Mouse (Mus musculus) intestine, embryonic 14.5 days (tissue): ENCODE measurements around the gene Gm14548. TPM values are rescaled to one million over a fixed set of nuclear protein-coding genes. Genes with fewer than 3 reads are reported as not detected.
"Not testable (repeated sequence)": the region's sequence is repeated elsewhere in the genome, so short reads cannot be mapped to it uniquely, and the experiment has no call there.

Source experiments
- ATAC-seq: fragments of 200-750 bp; cut with Nextera tagmentation; replicated peaks from 2 replicates; pipeline ENCODE4 v1.8.0; 2017; ENCODE audit warnings: low read depth, moderate number of reproducible peaks, moderate TSS enrichment, moderate library complexity; ENCODE audit not compliant: low FRiP score, low TSS enrichment
- DNase-seq: peaks from one replicate; pipeline ENCODE4 v3.0.0-alpha.2; 2018; ENCODE audit warnings: low spot score
- H3K27ac ChIP-seq: fragments of 300-500 bp; sonication (generic); 2 replicates; pipeline ENCODE4 v1.5.1; 2014; ENCODE audit warnings: low read depth, mild to moderate bottlenecking, control low read depth
- H3K27me3 ChIP-seq: fragments of 300-500 bp; sonication (generic); replicated peaks from 2 replicates; pipeline ENCODE4 v1.6.1; 2014; ENCODE audit warnings: low read length, control low read depth; ENCODE audit not compliant: control insufficient read depth, insufficient read depth
- H3K36me3 ChIP-seq: fragments of 300-500 bp; sonication (generic); 2 replicates; pipeline ENCODE4 v1.6.1; 2014; ENCODE audit warnings: low read length, control low read depth; ENCODE audit not compliant: control insufficient read depth, insufficient read depth
- H3K4me1 ChIP-seq: fragments of 300-500 bp; sonication (generic); replicated peaks from 2 replicates; pipeline ENCODE4 v1.6.1; 2014; ENCODE audit warnings: low read length, control low read depth, mixed read lengths; ENCODE audit not compliant: control insufficient read depth, insufficient read depth
- H3K4me2 ChIP-seq: fragments of 300-500 bp; sonication (generic); 2 replicates; pipeline ENCODE4 v1.6.1; 2014; ENCODE audit warnings: low read length
- H3K4me3 ChIP-seq: fragments of 300-500 bp; sonication (generic); 2 replicates; pipeline ENCODE4 v1.5.1; 2014; ENCODE audit warnings: low read depth, low read length, control low read depth, mixed read lengths
- H3K9ac ChIP-seq: fragments of 300-500 bp; sonication (generic); 2 replicates; pipeline ENCODE4 v1.6.1; 2014; ENCODE audit warnings: mild to moderate bottlenecking, low read length
- H3K9me3 ChIP-seq: fragments of 300-500 bp; sonication (generic); 2 replicates; pipeline ENCODE4 v1.6.1; 2016; ENCODE audit warnings: low read length, control low read depth; ENCODE audit not compliant: control insufficient read depth
- WGBS: fragments of 180-500 bp; shearing (Covaris S2); extraction: QIAGEN DNeasy Blood & Tissue Kit; methylation state at CpG from one replicate; pipeline ENCODE4 v1.1.7; 2014; 5-methylcytosine and 5-hydroxymethylcytosine counted together
- polyA plus RNA-seq: library from polyadenylated mRNA; unstranded; fragments of >200 nt; fragmentation: Nextera tagmentation; extraction: Ambion mirVana; gene quantifications from 2 replicates; pipeline ENCODE4 v1.2.1, GENCODE M21; 2014

Gene Gm14548
- polyA plus RNA-seq, 1 experiment from 2014 or later = 0.15 TPM

DNA sequence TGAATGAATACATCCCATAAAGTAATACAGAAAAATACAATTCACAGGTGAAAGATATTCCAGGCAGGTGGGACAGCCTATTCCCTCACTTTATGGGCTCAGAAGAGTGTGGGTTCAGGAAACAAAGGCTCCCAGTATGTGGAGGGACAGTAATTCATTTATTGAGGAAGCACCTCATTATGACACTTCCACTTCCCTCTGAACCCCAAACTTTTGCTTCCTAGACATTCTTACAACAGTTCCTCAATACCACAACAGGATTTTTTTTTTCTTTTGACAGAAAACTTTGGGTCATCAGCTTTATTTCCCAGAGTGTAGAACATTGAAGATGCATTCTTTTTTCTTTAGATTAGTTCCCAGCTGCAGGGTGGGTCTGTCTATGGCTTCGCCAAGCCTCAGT is 60.1 kb downstream of the Gm14548 start:
- not testable (repeated sequence) for DNase-seq, H3K9ac ChIP-seq, H3K9me3 ChIP-seq, H3K36me3 ChIP-seq, H3K4me1 ChIP-seq, H3K27me3 ChIP-seq, H3K4me3 ChIP-seq, ATAC-seq, H3K4me2 ChIP-seq, H3K27ac ChIP-seq
- no CpG with 5 or more reads among the region's 1 CpGs for WGBS

Other genes with a start within 250 kb of the Gm14548 start
- 13.1 and 13.4 TPM in 2 replicates for gene Leng1, start 232.3 kb downstream of the Gm14548 start, polyA plus RNA-seq
- 60.5 and 64.1 TPM in 2 replicates for gene Tmc4, start 220.6 kb downstream of the Gm14548 start, polyA plus RNA-seq
- 244 and 253 TPM in 2 replicates for gene Tsen34, start 205.3 kb downstream of the Gm14548 start, polyA plus RNA-seq
- gene Mboat7, start 204.6 kb downstream of the Gm14548 start, polyA plus RNA-seq = 38.7 and 43.8 TPM in 2 replicates
- gene Rps9, start 194.1 kb downstream of the Gm14548 start, polyA plus RNA-seq = 1,715 and 1,748 TPM in 2 replicates
- 0.77 and 0.81 TPM in 2 replicates for gene Pirb, start 177.7 kb downstream of the Gm14548 start, polyA plus RNA-seq
- not detected in 2 replicates for gene Gm15448, start 72.4 kb downstream of the Gm14548 start, polyA plus RNA-seq
- 0.07 and 0.19 TPM in 2 replicates for gene Pira2, start 53.1 kb downstream of the Gm14548 start, polyA plus RNA-seq
- 0.11 and 0.13 TPM in 2 replicates for gene Lilra6, start 17.4 kb upstream of the Gm14548 start, polyA plus RNA-seq
- 2.1 and 2.3 TPM in 2 replicates for gene Lair1, start 165.1 kb upstream of the Gm14548 start, polyA plus RNA-seq
- gene Ttyh1, start 221.3 kb upstream of the Gm14548 start, polyA plus RNA-seq = 5.2 and 7.1 TPM in 2 replicates
- 48.2 and 51.4 TPM in 2 replicates for gene Leng8, start 238.9 kb upstream of the Gm14548 start, polyA plus RNA-seq